Mouse (Mus musculus): ENCODE measurements at regions not wholly inside any gene's neighbourhood (a gene's known extent, or its start where the extent isn't known, plus 50 kb on each side); places are given as distances from the start of the nearest gene placed in this dataset.

DNA sequence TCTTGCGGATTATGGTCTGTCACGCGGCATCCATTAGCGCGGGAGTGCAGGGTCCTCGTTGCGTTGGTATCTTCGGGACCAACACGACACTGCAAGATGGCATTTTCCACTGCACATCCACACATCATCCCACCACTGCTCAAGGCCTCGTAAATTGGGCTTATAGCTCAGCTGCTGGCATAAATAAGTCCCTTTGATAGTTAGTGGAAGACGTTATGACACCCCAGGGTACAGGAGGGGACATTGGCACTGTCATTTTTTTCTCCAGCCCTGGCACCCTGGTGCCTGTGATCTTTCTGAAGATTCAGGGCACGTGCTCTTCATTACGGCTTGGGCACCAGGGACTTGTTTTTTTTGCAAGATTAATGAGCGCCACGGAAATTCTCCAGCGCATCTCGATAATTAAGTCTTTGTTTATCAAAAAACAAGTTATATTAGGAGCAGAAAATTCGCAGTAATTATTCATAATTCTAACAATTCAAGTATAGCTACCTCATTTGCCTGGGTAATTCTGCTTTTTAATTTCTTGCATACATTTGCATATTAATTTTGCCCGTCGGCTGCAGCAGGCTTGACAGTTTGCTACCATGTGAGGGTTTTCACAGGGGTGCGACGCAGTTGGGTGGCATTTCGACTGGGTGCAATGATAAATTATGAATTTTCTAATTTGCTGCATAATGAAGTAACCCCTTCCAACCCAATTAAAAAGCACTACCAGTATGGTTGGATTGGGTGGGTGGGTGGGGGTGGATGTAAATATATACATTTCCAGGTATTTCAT is 119.1 kb downstream of the Vrk1 start:
- DNase-seq (ENCODE audit: low read depth), result no peak

DNA sequence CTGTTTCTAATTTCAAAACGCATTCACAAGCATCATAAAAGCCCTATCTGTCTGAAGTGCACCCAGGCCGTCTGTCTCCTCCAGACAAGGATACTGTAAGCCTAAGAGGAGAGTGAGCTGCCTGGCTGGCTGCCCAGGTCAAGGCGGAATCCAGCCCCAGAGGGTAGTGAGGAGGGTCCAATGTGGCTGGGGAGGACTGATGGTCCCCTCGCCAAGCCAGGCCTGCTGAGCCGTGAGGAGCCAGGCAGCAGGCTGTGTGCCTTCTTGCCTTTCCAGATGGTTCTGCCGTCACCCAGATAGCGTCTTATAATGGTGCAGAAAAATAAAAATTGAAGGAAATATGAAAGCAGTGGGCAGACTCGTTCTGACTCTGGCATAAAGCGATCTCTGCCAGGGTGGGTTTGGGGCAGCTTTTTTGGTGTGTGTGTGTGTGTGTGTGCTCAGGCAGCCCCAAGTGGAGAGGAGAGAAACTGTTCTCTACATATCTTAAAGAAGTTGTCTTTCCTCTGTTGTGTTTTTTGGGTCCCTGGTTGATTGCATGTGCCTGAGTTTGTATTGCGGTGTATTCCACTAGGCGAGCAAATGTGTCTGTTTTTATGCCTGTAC is 120.1 kb downstream of the Vrk1 start:
- no peak for DNase-seq (ENCODE audit: low read depth)

- DNase-seq (ENCODE audit: low read depth), result no peak
Measured at GRCm38 (mm10) chr12:106132715-106133114, 122.7 kb downstream of the Vrk1 start.

GRCm38 (mm10) chr12:106138466-106138865 is 128.4 kb downstream of the Vrk1 start:
- DNase-seq (ENCODE audit: low read depth), result no peak

GRCm38 (mm10) chr12:106139491-106139890 is 129.5 kb downstream of the Vrk1 start:
- DNase-seq (ENCODE audit: low read depth), result no peak

- DNase-seq (ENCODE audit: low read depth), result no peak
Measured at GRCm38 (mm10) chr12:106139927-106140326, 129.9 kb downstream of the Vrk1 start.

DNA sequence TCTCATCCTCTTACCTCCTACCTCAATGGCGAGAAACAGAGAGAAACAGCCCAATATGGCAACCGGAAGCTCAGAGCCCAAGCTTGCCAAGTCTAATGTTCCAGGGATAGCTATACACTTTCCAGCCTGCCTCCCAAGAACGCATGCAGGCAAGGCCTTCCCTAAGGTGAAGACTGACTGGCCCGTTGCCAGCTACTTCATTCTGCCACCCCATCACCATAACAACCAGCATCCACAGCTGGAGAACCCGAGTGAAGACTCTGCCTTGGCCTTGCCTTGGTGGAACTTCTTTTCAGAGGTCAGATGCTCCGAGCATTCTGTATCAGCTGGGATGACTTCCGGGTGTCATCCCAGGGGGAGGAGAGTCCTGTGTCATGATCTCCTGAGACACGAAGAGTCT is 130.6 kb downstream of the Vrk1 start:
- no peak for DNase-seq (ENCODE audit: low read depth)

DNA sequence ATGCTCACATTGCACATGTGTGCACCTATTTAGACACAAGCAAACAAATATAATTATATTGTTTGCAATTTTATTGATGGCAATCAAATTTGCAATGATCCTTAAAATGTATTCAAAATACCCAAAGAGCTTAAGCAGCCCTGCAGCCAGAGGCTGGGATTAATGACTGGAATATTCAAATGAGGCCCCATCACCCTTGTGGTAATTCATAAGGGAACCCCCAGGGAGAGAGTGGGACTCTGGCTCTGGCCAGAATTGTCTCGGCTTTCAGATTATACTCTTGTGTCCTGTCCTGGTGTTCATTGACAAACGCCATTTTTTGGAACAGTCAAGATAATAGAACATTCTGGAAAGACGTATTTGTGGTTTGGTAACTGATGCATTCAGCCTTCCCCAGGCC is 133.5 kb downstream of the Vrk1 start:
- no peak for DNase-seq (ENCODE audit: low read depth)

DNA sequence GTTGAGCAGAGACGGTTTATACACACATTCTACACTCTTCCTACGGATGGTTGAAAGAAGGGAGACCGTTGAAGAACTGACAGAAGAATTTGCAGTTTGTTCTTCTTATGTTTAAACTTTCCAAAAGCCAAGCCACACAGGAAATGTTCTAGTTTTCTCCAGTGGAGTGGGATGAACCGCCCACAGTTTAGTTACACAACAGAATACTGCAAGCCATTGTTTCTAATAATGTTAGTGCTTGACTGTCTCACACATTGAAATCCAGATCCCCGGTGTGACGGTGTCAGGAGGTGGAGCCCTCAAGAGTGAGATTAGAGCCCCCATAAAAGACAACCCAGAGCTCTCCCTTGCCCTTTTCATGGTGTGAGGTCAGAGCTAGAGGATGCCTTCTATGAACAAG is 146.8 kb downstream of the Vrk1 start:
- DNase-seq (ENCODE audit: low read depth), result no peak

GRCm38 (mm10) chr12:106157827-106158226 is 147.8 kb downstream of the Vrk1 start:
- no peak for DNase-seq (ENCODE audit: low read depth)

DNA sequence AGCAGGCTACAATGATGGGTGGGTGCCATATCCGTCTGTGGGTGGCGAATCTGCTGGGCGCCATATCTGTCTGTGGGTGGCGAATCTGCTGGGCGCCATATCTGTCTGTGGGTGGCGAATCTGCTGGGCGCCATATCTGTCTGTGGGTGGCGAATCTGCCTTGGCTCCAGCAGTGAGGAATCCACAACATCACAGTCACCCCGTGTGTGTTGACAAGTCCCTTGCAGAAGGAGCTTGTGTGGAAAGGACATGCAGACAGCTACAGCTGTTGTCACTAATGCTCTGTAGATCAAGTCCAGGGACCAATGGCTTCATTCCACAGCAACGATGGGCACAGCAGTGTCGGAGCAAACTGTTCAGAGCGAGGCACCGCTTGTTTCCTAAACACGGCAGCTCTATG is 148.6 kb downstream of the Vrk1 start:
- no peak for DNase-seq (ENCODE audit: low read depth)

DNA sequence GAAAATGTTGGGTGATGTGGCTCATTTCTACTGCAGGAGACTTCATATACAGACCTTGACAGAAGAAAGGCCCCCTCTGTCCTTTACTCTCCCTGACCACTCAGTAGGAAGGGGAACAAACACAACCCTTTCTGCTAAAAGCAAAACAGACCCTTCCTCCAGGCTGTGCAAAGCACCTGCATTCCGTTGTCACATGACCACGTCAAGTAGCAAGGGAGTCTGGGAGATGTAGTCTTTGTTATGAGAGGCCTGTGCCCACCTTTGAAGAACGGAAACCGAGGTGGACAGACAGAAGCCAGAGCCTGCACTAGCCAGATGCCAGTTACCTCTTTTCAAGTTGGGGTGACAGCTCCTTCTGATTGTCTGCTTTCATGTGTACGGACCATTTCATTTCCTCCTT is 161.3 kb downstream of the Vrk1 start:
- no peak for DNase-seq (ENCODE audit: low read depth)

GRCm38 (mm10) chr12:106173211-106173610 is 163.2 kb downstream of the Vrk1 start:
- DNase-seq (ENCODE audit: low read depth), result no peak

DNA sequence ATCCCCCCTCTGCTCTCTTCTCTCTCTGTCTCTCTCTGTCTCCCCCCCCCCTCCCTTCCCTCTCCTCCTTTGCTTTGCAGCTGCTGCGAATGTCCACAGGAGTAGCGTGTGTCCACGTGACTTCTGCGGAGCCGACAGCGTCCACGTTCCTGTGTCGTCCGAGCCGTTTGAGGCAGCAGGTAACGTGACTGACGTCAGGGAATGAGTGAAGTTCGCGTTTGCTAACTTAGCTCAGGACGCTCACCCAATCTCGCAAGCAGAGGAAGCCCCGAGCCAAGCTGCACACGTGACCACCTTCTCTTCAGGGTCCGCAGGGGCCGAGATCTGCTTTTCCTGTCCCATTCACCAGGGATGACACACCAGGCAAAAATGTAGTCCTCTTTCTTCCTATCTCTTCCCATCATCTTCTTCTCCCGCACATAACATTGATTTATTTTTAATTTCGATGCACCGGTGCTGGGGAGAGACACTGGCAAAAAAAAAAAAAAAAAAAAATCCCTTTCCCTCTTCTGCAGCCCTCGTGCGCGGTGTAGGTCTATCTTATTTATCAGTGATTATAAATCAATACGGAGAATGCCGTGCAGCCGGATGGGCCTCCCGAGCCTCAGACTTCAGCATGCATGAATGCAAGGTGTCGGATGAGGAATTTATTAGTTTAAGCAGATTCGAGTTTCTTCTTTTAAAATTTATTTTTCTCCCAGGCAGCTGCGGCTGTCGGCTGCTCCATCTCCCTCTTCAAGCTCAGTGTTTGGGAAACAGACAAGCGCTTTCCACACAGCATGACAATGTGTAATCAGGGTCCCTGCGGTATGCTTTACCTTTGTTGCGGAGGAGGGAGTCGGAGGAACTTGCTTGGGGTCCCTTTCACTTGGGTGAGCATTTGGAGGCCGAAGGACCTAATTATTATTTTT is 164.3 kb downstream of the Vrk1 start:
- DNase-seq (ENCODE audit: low read depth), result no peak

GRCm38 (mm10) chr12:106174981-106175700 is 165.1 kb downstream of the Vrk1 start:
- no peak for DNase-seq (ENCODE audit: low read depth)

GRCm38 (mm10) chr12:106177302-106177701 is 167.3 kb downstream of the Vrk1 start:
- DNase-seq (ENCODE audit: low read depth), result no peak

DNA sequence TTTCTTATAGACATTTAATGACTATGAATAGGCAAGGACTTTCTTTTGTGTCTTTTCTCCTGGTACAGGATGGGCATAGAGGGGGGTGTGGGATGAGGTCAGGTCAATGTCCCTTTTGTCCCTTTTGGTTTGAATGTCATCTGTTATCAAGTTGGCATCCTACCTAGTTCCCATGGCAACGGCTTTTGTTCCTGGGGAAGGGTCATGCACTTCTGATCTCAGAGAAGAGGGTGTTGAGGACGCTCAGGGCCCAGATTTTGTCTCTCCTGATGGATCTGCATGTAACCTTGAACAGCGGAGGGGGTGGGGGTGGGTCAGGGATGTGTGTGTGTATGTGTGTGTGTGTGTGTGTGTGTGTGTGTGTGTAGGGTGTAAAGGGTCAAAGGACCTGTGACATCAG is 167.8 kb downstream of the Vrk1 start:
- DNase-seq (ENCODE audit: low read depth), result no peak

DNA sequence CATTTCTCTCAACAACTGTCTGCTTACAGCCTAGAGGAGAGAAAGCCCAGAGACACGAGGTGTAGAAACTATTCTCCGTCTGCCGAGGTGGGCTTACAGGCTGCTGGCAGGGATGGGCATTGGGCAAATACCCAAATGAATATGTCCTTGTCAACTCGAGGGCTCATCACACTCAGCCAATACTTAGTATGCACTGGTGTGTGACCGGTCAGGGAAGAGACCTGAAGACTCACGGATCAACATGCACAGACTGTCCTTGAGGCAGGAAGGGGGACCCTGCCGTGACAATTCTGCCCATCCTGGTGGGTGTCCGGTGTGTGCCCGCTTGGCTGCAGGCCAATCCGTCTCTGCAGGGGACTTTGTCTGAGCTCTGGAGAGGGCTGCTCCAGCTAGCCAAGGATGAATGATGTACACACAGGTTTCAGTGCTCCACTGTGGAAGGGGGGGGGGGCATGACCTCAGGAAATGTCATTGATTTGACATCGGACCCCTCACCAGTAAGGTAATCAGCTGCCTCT is 168.7 kb downstream of the Vrk1 start:
- no peak for DNase-seq (ENCODE audit: low read depth)

GRCm38 (mm10) chr12:106182923-106183322 is 172.9 kb downstream of the Vrk1 start:
- no peak for DNase-seq (ENCODE audit: low read depth)

GRCm38 (mm10) chr12:106183973-106184372 is 173.9 kb downstream of the Vrk1 start:
- no peak for DNase-seq (ENCODE audit: low read depth)

DNA sequence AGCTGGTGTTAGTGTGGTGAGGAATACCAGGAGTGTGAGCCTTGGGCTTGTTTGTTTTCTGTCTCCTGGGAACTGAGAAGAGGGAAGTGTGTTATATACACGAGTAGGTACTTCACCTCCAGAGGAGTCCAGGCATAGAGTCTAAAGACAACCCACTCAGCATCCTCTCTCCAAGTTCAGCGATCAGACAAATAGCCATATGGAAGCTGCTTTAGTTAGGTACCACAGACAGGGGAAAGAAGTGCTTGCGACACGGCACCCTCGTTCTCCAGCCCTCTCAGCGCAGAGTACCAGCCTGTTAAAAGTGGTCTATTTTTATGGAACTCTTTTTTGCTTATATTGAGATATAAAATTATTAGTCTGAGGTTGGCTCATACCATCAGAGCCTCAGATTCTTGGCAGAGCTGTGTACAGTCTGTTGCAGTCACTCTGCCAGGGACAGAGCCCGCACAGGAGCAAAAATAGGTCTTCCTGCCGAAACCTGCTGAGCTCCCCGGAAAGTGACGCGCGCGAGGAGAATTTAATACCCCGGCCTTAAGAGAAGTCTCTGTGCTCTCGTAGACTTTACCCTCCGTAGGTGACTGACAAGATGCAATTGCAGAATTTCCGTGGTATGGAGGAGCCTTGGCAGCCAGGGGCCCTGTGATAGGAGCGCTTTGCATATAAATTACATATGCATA is 175.5 kb downstream of the Vrk1 start:
- DNase-seq (ENCODE audit: low read depth), result no peak

Measured in NIH3T3 (cell line).